Mouse (Mus musculus): Measurements from ENCODE around the gene Dnase2b.

Dnase2b gene

DNA sequence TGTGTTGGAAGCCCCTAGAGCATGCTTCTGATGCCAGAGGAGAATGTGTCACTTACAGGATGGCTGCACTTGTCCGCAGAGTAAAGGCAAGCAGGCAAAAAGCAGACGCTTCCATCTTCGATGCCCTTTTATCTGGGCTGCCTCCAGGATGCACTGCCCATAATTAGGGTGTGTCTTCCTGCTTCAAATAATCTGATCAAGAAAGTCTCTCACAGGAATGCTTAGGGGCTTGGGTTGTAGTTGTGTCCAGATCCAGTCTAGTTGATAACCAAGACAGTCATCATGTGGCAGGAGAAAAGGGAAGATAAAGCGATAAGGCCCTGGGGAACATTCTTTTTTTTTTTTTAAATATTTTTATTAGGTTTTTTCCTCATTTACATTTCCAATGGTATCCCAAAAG, at the start of gene Dnase2b:
Gene Dnase2b (minus strand): TSS at position 101 of the 400 bp plus-strand sequence.
- no peak for DNase-seq

DNA sequence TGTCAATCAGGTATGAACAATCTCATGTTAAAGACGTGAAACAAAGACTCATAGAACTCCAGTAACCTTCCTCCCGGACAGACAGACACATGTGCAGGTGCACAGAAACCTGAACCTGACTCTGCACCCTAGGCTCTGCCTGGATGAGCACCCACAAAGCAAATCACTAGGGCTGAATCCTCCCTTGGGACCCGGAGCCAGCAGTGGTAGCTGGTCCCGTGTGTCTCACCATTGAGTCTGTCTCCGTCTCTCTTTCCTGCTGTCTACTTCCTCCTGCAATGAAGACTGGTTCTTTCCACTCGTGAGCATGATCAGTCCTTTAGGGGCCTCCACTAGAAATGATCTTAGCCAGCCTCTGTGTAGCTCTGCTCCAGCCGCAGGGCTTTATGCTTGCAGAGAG, 46.5 kb upstream of the Dnase2b start:
- DNase-seq = no peak

DNA sequence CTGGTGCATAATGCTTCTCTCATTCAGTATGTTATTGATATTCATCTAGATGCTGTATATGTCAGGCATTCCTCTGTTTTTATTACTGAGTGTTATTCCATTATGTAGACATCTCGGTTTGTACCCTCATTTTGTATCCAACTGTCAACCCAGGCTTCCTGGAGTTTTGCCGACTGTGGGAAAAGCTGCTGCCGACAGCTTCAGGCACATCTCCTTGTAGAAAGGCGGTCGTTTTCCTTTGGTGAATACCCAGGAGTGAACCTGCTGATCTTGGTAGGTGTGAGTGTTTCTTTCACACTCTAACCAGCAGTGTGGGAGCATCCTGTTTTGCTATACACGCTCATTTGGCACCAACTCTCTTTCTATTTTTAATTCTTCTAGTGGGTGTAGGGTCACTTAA, 45.6 kb upstream of the Dnase2b start:
- no peak for DNase-seq

DNA sequence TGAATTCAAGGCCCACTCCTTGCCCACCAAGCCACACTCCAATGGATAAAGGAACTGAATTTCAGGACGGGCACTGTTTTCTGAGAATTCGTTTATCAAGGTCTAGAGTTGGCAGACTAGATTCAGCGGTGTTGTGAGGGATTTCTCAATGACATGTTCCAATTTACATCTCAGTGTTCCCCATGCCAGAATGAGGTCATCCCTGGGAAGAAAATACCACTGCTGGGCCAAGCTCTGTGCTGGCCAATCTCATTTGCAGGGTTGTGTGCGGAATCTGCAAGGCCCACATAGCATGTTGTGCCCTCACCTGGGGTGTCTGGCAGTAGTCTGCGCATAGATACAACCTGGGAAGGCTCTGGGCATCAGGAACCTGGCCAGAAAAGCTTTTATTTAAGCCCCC, 43.9 kb upstream of the Dnase2b start:
- no peak for DNase-seq

DNA sequence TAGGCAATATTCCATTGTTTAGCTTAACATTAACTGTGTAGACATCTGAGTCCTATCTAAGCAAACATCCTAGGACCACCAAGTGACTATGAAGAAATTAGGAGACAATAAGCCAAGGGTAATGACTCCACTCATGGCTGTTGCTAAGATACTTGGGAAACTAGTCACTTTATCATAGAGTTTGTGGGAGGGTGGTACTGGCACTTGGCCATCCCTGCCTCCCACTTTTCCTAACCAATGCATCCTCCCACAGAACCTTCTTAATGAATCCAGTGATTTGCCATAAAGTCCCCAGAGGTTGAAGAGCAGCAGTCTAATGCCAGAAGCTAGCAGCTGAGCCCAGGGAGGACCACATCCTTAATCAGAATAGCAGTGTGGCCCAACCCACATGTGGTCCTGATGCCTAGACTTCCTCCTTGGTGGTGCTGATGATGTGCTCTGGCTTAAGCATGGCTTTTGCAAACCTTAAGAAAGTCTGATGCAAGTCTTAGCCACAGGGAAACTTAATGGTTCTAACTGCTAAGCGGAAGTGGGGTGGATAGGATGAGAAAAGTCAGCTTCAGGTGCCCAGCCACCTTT, 42.8 kb upstream of the Dnase2b start:
- DNase-seq = no peak

DNA sequence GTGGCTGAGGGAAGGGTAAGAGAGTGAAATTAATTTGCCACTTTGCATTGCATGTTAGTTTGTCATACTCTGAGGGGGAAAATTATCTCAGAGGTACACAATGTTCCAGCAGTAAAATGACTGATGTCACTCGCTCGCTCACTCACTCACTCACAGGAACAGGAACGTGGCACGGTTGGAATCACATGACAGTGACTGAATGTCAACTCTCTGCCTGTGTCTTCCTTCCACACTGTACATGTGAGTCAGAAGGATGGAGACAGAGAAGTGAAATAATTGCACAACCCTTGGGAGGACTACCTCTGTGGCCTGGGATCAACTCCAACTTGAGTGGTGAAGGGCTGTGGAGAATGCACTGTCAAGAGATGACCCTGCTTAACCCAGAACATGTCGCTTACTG, 42.0 kb upstream of the Dnase2b start:
- DNase-seq = no peak

DNA sequence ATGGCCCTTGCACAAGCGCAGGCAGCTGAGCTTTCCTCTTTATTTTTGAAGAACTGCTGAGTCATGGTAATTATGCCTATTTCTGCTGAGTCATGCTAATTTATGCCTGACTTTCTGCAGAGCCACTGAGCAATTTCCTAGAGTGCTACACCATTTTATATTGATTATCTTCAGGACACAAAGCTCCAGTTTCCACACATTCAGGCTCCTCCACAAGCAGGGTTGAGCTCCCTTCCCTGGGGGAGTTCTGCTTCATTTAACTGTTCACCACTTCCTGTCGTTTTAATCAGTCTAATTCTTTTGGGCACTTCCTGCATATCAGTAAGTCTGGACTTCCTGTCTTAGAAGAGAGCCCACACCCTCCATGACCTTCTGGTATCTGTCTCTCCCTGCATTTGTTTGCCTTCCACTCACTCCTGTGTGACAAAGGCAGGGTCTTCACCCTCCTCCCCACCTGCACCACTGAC, 39.7 kb upstream of the Dnase2b start:
- DNase-seq = no peak

DNA sequence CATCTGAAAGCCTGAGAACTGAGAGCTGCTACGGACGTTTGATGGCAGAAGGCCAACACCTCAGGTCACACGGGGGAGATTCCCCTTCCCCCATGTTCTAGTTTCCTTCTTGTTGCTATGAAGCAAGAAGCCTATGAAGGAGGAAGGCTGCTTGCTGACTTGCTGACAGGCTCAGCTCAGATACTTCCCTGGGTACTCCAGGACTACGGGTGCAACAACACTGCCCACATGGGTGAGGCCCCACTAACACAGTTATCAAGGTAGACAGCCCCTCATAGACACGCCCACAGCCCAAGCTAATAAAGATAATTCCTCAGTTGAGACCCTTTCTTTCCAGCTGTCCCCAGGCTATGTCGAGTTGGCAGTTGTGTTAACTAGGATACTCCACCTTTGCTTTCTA, 38.3 kb upstream of the Dnase2b start:
- DNase-seq = no peak

DNA sequence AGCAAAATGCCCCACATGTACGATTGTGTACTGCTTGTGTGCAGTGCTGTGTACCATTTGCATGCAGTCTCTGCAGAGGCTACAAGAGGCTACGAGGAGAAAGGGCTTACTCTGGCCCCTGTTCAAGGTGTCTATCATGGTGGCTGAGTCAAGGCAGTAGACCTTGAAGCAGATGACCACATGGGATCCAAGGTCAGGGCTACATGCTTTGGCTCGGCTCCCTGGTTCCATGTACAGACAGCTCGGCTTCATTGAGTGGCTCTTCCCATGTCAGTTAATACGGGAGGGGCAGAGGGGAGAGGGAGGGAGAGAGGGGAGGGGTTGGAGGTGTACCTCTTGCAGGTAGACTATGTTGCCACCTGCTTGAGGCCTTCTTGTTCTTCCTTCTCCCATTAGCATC, 37.0 kb upstream of the Dnase2b start:
- DNase-seq = no peak

DNA sequence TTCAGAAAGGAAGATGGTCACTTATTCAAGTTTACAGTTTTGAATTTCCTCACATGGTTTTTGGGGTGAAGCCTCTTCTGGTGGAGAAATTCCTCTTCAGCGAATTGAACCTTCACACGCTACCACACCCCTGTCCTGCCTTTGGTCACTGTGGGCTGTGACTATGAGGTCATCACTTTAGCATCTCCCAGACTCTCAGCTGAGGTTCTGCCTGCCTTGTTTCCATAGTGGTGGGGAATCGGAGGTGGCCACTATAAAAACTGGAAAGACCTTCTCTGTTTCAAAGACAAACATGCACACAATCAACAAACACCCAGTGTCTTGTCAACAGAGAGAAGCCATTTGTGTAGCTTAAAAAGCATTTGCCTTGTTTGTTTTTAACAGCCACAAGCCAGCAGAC, 35.8 kb upstream of the Dnase2b start, which contains the start of gene 4930503B20Rik:
Gene 4930503B20Rik (minus strand): TSS at position 101 of the 400 bp plus-strand sequence.
- DNase-seq = no peak

DNA sequence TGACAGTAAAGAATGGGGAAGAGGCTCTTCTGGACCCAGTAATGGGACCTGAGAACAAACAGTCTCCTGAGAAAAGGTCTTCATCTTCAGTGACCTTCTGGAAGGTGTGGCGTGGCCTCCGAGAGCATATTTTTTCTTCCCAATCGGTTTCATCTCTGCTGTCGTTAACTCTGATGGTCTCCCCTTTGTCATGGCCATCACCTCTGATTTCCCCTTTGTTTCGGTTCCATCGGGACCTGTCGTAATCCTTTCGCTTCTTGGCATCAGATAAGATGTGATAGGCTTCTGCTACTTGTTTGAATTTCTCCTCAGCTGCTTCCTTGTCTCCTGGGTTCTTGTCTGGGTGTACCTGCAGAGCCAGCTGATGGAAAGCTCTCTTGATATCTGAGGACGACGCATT, 35.3 kb upstream of the Dnase2b start:
- DNase-seq = no peak

DNA sequence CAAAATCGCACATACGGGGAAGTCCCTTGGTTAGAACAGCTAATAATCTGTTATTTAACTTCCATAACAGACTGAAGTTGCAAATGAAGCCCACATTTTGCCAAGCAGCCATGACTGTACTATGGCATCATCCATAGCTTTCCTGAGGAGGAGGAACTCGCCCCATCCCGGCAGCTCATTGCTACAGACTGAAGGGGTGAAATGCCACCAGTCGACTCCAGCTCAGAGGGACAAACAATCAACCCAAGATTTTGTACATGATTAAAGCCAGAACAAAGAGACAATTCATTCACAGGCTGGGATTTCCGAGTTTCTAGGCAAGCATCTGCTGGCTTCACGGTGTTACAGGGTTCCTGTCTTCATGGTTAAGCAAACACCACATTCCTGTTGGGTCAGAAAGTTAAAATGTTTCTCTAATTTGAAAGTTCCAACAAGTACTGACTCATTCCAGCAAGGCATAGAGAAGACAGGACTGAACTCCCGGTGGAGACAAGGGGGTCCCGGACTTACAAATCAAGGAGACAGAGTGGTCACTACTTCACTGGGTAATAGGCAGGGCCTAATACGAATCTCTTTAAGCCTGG, 34.0 kb upstream of the Dnase2b start:
- no peak for DNase-seq

DNA sequence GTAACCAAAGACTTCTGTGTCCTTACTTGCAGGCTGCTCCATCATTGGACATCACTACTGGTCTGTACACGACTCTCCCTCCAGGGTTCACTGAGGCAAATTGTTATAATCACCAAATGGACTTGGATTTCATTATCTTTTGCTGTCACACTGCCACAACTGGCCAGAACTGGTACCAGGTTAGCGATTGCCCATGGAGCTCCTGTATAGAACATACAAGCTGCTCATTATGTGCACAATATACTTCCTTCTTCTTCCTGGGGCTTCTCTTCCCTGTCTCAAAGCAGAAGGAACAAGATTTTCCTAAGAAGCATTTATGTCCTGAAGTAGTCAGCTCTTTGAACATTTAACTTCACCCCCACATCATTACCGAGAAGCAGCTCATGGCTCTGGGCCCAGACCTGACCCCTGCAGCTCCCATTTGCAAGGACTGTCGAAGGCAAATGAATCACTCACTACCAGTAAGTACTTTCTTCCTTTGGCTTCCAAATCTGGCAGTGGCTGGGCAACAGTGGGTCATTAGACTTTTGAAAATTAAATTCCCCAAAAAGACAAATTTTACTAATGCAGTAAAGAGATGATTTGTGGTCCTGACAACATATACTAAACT, 26.5 kb upstream of the Dnase2b start:
- DNase-seq = no peak

DNA sequence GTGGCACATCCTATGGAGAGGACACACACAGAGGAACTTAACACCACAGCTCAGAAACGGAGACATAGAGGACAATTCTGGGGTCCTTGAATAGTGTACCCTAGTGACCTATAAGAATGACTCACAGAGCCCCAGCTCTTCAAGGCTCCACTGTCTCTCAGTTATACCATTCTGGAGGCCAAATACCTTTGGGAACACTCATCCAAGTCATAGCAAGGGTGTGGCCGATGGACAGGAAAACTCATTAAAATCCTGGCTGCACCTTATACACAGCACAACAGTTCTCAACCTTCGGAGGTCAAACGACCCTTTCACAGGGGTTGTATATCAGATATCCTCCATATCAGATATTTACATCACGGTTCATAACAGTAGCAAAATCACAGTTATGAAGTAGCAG, 17.1 kb upstream of the Dnase2b start:
- no peak for DNase-seq

DNA sequence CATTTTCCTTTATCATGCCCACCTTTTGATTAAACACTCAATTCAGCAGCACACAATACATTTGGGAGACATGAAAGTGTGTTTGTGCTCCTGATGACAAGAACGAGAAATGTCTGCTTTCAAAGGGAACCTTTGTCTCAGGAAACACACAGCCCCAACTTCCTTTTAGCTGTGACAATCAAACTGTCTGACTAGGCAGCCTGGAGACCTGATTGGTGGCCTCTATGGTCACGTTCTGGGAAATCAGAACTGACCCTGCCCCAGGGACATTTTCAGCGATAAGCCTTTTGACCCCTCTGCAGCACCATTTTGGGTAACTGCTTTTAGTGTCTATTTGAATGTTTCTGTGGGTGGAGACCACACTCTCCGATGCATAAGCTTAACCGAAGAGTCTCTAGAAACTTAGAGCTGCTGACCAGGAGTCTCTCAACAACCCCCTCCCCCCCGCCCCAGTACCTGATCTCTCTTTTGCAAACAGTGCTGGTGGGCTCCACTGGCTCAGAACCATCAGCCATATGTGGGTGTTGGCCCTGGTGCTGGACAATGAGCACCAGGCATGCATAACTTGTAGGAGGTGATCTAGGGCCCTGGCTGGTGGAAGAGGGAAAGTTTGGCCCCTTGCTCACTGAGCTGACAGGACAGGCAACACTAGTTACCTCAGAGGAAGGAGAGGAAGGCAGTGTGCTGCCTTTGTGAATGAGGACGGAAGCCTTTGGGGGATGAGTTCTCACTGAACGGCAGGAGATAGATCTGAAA, 13.0 kb upstream of the Dnase2b start:
- DNase-seq = no peak

DNA sequence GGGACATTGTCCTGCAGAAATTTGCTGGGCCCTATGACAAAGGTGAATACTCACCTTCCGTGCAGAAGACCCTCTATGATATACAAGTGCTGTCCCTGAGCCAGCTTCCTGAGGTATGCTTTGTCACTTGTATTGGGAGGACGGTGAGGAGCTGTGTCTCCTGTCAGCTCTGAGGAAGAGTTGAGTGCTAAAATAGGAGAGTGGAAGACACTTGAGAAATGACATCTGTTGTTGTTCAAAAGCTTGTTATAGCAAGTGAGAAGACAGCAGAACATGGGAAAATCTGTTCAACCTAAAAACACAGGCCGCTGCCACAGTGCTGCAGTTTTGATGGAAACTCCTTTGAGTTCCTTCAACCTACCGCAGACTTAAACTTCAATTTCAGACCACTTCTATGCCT, 10.4 kb upstream of the Dnase2b start:
- DNase-seq = no peak

DNA sequence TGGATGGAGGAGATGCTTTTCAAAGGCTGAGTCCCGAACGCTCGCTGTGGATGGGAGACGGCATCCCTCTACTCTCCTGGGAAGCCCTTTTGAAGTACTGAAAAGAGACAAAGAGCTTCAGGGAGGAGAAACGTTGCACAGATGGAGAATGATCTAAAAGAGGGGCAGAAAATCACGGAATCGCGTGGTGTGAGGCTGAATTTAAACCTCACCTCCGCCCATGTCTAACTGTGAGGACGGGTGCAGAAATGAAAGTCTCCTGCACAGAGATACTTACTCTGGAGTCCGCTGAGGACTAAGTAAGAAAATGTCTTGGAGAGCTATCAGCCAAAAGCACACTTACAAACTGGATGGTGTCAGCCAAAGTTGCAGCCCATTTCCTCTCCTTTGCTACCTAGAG, 6.6 kb upstream of the Dnase2b start:
- DNase-seq = no peak

DNA sequence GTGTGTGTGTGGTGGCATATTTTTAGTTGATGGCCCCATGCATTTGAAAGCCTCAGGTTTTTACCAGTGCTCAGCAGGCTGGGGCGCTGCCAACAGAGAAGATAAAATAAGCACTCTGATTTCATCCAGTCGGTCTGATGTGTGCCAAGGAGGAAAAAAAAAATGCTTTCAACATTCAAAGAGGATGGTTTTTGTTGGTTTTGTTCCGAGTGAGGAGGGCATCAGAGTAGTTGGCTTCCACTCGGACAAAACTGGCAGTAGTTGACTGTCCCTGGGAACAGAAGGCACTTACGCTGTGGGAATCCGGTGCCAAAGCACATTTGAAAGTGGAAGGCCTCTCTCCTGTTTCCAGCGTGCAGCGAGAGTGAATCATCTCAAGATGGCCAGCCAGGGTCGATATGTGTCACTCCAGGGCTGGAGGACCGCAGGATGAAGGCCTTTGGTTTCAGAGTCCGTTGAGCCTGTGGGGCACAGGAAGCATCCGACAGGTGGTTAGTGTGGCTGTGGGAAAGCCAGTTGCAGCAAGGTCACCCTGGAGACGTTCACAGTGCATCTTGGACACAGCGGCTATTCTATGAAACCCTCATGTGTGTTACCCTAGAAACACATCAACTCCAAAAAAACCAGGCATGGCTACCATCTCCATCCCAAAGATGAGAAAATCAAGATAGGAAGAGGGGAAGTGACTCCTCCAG, 5.3 kb upstream of the Dnase2b start:
- DNase-seq = no peak

DNA sequence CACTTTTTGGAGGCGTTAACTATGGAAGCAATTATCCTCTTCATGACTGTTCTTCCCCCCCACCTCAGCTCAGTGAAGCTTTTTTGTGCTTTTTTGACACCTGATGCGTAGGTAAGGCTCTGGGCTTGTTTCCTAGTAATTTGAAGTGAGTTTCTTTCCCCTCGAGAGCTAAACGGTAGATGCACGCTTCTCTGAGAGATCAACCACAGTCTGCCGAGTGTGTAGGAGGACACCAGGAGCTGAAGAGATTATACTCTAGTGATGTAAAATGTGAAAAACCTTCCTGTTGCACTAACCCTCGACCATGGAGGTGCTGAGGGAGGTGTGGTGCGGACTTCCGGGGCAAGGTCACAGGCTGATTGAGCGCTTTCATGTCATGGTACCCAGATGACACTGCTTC, 4.7 kb upstream of the Dnase2b start:
- DNase-seq = no peak

DNA sequence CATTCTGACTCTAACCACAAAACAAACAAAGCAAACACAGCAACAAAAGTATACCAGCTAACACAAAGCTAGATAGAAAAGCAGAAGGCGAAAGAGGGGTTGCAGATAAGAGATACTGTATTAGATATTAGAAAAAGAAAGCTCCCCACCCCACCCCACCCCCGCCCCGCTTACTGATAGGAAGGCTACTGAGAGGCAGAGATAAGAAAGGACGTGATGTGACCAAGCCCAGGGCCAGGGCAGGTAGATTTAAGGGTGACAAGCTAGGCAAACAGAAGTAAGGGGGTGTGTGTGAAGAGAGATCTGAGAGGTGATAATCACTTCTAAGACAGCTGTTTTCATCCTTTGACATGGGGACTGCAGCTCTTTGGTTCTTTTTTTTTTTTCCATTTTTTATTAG, 3.0 kb upstream of the Dnase2b start:
- no peak for DNase-seq

DNA sequence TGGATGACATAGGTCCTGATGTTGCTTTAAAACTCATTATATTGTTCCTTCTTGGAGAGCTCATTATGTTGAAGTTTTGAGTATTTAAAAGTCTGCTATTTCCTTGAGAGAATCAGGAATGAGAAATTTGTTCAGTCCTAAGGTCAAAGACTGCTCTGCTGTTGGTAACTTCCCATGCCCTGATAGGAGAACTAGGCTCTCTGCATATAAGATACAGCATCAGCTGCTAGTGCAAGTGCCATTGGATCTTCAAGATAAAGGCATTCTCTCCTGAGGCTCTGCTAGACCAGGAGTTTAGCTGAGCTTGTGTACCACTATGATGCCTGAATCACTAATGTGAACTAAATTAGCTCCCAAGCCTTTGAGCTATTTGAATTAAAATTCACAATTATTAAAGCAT, 2.5 kb upstream of the Dnase2b start:
- DNase-seq = no peak

DNA sequence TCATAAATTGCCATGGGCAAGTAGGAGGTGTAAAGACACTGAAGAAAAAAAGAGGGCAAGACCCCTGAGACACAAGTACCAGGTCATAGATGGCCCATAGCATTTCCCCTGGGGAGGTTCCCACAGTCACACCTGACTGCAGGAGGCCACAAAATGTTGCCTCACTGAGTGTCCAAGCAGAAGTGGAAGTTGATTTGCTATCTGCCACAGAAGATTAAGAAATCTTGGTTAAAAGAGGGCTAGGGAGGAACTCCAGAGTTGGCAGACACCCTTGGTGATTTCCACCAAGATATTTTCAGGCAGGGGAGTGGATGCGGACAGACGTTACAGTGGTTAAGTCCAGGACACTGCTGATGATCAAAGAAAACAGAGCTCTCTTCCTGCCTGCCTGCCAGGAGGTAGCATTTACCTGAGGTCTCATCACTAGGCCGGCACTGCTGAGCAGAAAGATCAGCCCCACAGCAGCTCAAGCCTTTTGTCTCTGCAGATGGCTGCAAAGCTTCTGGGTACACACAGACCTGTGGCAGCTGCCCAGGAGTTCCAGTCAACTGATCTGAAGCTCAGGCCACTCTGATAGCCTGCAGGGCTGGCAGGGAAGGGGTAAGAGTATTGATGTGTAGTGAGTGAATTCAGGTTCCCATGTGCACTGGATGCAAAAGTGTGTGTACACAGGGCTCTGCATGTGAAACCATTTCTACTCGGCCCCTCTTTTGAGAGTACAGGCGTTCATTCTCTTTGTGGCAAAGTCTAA, 1.3 kb upstream of the Dnase2b start:
- no peak for DNase-seq

DNA sequence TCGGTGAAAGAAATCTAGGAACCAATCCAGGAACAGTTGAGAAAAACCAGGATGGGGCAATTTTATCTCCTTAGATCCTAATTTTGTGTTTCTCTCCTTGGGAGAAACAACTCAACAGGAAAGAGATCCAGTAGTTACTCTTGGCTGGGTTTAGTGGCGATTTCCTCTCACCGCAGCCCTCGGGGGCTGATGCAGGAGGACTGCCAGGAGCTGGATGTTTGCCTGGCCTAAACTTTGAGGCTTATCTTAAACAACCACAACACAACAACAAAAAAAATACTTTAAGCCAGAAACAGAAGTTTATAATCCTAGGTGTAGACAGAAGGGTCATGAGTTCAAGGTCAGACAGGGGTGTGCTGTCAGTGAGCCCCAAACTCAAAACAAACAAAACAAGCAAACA, 3.6 kb downstream of the Dnase2b start:
- DNase-seq = no peak
